Mouse (Mus musculus) forebrain, embryonic 13.5 days (tissue): Measurements from ENCODE around the gene Cel. TPM values are rescaled to one million over a fixed set of nuclear protein-coding genes. Genes with fewer than 3 reads are reported as not detected.

Source experiments
- ATAC-seq: fragments of 200-750 bp; cut with Nextera tagmentation; 2 replicates; pipeline ENCODE4 v1.8.0; 2017
- H3K27ac ChIP-seq: fragments of 300-500 bp; sonication (generic); 2 replicates; pipeline ENCODE4 v1.5.1; 2015; ENCODE audit warnings: inconsistent platforms, mild to moderate bottlenecking, moderate library complexity
- H3K27me3 ChIP-seq: fragments of 300-500 bp; sonication (generic); 2 replicates; pipeline ENCODE4 v1.6.1; 2015; ENCODE audit warnings: mild to moderate bottlenecking, inconsistent platforms
- H3K36me3 ChIP-seq: fragments of 300-500 bp; sonication (generic); 2 replicates; pipeline ENCODE4 v1.6.1; 2015; ENCODE audit warnings: mild to moderate bottlenecking, inconsistent platforms; ENCODE audit not compliant: poor library complexity, severe bottlenecking
- H3K4me1 ChIP-seq: fragments of 300-500 bp; sonication (generic); 2 replicates; pipeline ENCODE4 v1.6.1; 2015; ENCODE audit warnings: inconsistent platforms
- H3K4me2 ChIP-seq: fragments of 300-500 bp; sonication (generic); 2 replicates; pipeline ENCODE4 v1.6.1; 2015; ENCODE audit warnings: inconsistent platforms, mild to moderate bottlenecking, moderate library complexity
- H3K4me3 ChIP-seq: fragments of 300-500 bp; sonication (generic); 2 replicates; pipeline ENCODE4 v1.5.1; 2015; ENCODE audit warnings: mild to moderate bottlenecking, inconsistent platforms
- H3K9ac ChIP-seq: fragments of 300-500 bp; sonication (generic); 2 replicates; pipeline ENCODE4 v1.6.1; 2015; ENCODE audit warnings: mild to moderate bottlenecking, inconsistent platforms
- H3K9me3 ChIP-seq: fragments of 300-500 bp; sonication (generic); replicated peaks from 2 replicates; pipeline ENCODE4 v1.6.1; 2016; ENCODE audit warnings: inconsistent platforms
- WGBS: fragments of 180-500 bp; shearing (Covaris S2); methylation state at CpG from one replicate; pipeline ENCODE4 v1.1.7; 2015; 5-methylcytosine and 5-hydroxymethylcytosine counted together
- polyA plus RNA-seq: library from polyadenylated mRNA; unstranded; fragments of >200 nt; fragmentation: Nextera tagmentation; extraction: Ambion mirVana; gene quantifications from 2 replicates; pipeline ENCODE4 v1.2.1, GENCODE M21; 2015

Gene Cel
- polyA plus RNA-seq, 1 experiment from 2014 or later, result not detected

- H3K9ac ChIP-seq, result no peak overlapping the region
- H3K27ac ChIP-seq, result no peak overlapping the region
Measured at GRCm38 (mm10) chr2:28543894-28544293, 19.3 kb downstream of the Cel start.

GRCm38 (mm10) chr2:28540587-28541227 is 22.5 kb downstream of the Cel start:
- peaks cover 58% of the 10 kb centered on the region for H3K4me1 ChIP-seq
- no peak overlapping the region for H3K4me2 ChIP-seq
- H3K9ac ChIP-seq, result no peak overlapping the region
- 84% methylated on average over 8 of the region's 8 CpGs for WGBS
- no peaks in the 10 kb centered on the region for H3K9me3 ChIP-seq
- ATAC-seq, result no peak
- H3K27me3 ChIP-seq, result no peaks in the 10 kb centered on the region
- no peak overlapping the region for H3K4me3 ChIP-seq
- H3K36me3 ChIP-seq, result peaks cover 42% of the 10 kb centered on the region
- H3K27ac ChIP-seq, result no peak overlapping the region

More at GRCm38 (mm10) chr2:28543894-28544293, 19.3 kb downstream of the Cel start:
- Histone ChIP-seq H3K36me3 (peaks cover 73% of the 10 kb centered on the region), H3K4me2 (no peak overlapping the region), H3K4me1 (peaks cover 30% of the 10 kb centered on the region), H3K27me3 (no peaks in the 10 kb centered on the region), H3K4me3 (no peak overlapping the region), H3K9me3 (no peaks in the 10 kb centered on the region)
- no peak for ATAC-seq
- 85% methylated on average over 8 of the region's 8 CpGs for WGBS

- Histone ChIP-seq H3K4me3 (no peak overlapping the region), H3K4me1 (peaks cover 60% of the 10 kb centered on the region), H3K9me3 (no peaks in the 10 kb centered on the region), H3K27ac (peak overlapping the region; percentile 79), H3K9ac (no peak overlapping the region), H3K4me2 (no peak overlapping the region), H3K27me3 (no peaks in the 10 kb centered on the region), H3K36me3 (peaks cover 35% of the 10 kb centered on the region)
- 75% methylated on average over 2 of the region's 2 CpGs for WGBS
- ATAC-seq, result no peak
Measured at GRCm38 (mm10) chr2:28539949-28540348, 23.3 kb downstream of the Cel start.

DNA sequence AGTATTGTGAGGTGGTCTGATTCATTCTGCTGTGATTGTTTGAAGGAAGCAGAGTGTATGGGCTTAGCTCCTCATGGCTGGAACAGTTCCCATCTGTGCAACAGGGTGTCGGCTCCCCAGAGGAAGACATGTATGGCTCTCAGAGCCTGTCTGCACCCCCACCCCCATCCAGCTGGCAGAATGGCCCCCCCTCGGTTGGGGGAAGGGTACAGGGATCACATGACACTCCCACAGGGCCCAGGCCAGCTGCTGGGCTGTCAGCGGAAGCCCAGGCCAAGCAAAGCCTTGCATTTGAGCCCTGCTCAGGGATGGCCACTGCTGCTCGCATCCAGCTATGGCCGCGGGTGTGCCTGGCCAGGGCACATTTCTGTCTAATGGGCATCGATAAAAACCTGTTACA is 24.0 kb downstream of the Cel start:
- peak overlapping the region; percentile 28 for H3K4me2 ChIP-seq
- H3K36me3 ChIP-seq, result peaks cover 27% of the 10 kb centered on the region
- peak; percentile 41 for ATAC-seq

GRCm38 (mm10) chr2:28538817-28539128 is 24.4 kb downstream of the Cel start:
- Histone ChIP-seq H3K36me3 (peaks cover 23% of the 10 kb centered on the region), H3K27ac (peak overlapping the region; percentile 79), H3K9me3 (no peaks in the 10 kb centered on the region), H3K4me3 (no peak overlapping the region), H3K4me2 (peak overlapping the region; percentile 28; the same call in 1 of the 2 replicates), H3K4me1 (peaks cover 72% of the 10 kb centered on the region), H3K9ac (peak overlapping the region; percentile 53; the same call in 1 of the 2 replicates), H3K27me3 (no peaks in the 10 kb centered on the region; the same call in 1 of the 2 replicates)
- ATAC-seq, result no peak
- 54% methylated on average over 1 of the region's 1 CpGs for WGBS

More for the DNA sequence above, 24.0 kb downstream of the Cel start:
- 46% methylated on average over 7 of the region's 7 CpGs for WGBS
- peak overlapping the region; percentile 53; the same call in 1 of the 2 replicates for H3K9ac ChIP-seq
- H3K4me1 ChIP-seq, result peaks cover 67% of the 10 kb centered on the region
- no peaks in the 10 kb centered on the region for H3K9me3 ChIP-seq
- no peaks in the 10 kb centered on the region; the same call in 1 of the 2 replicates for H3K27me3 ChIP-seq
- H3K4me3 ChIP-seq, result no peak overlapping the region
- peak overlapping the region; percentile 79 for H3K27ac ChIP-seq

DNA sequence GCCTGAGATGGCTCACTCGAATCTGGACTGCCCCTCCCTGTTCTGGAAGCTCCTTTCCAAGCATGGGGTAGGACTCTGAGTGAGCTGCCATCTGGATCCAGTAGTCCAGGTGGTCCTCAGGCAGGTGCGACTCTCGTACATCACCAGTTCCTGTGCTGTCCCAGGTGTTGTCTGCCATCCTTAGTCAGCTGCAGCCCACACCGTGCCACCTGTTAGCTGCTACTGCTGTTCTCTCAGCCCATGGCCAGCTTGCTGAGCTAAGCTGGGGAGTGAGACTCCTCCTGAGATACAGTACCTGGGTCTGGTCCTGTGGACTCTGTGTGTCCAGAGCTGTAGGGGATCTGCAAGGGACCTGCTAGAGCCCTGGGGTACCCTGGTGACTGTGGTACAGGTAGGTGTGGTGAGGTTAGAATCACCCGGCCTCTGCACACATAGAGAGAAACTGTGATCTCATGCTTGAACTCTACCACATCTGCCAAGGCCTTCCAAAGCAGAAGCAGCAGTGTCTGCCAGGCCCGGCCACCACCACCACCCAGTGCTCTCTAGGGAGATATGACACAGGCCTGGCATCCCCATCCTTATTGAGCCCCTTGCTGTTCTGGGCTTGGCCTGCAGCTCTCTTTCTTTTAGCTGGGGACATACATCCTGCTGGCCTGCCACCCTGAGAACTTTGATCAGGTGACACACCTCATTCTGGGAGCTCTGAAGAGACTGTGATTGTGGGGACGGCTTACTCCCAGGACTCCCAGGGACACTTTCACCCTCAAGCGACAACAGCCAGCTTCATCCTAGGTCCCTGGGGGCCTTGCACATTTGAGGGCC is 25.0 kb downstream of the Cel start:
- no peaks in the 10 kb centered on the region; the same call in 1 of the 2 replicates for H3K27me3 ChIP-seq
- WGBS, result 77% methylated on average over 8 of the region's 8 CpGs
- H3K4me2 ChIP-seq, result no peak overlapping the region
- H3K9ac ChIP-seq, result peak overlapping the region; percentile 50; the same call in 1 of the 2 replicates
- peaks cover 77% of the 10 kb centered on the region for H3K4me1 ChIP-seq
- H3K4me3 ChIP-seq, result no peak overlapping the region
- H3K9me3 ChIP-seq, result no peaks in the 10 kb centered on the region
- peaks cover 17% of the 10 kb centered on the region for H3K36me3 ChIP-seq
- ATAC-seq, result no peak
- peak overlapping the region; percentile 79 for H3K27ac ChIP-seq

DNA sequence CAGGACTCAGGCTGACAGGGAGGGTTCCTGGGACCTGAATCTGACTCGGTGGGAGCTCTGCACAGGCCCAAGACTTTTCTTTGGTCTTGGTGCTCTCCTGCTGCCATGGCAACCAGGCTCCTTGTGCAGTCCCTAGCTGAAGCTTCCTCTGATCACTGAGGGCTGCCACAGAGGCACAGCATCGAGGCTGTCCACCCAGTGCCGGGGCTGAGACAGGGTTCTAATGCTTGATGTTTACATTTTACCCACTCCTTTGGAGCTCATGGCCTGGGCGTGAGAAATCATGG is 25.6 kb downstream of the Cel start:
- WGBS, result 30% methylated on average over 4 of the region's 4 CpGs
- Histone ChIP-seq H3K4me2 (no peak overlapping the region), H3K9ac (peak overlapping the region; percentile 50; the same call in 1 of the 2 replicates), H3K4me3 (no peak overlapping the region), H3K36me3 (peaks cover 11% of the 10 kb centered on the region), H3K9me3 (no peaks in the 10 kb centered on the region), H3K27me3 (no peaks in the 10 kb centered on the region; the same call in 1 of the 2 replicates), H3K27ac (peak overlapping the region; percentile 31; the same call in 1 of the 2 replicates), H3K4me1 (peaks cover 84% of the 10 kb centered on the region)
- no peak for ATAC-seq

DNA sequence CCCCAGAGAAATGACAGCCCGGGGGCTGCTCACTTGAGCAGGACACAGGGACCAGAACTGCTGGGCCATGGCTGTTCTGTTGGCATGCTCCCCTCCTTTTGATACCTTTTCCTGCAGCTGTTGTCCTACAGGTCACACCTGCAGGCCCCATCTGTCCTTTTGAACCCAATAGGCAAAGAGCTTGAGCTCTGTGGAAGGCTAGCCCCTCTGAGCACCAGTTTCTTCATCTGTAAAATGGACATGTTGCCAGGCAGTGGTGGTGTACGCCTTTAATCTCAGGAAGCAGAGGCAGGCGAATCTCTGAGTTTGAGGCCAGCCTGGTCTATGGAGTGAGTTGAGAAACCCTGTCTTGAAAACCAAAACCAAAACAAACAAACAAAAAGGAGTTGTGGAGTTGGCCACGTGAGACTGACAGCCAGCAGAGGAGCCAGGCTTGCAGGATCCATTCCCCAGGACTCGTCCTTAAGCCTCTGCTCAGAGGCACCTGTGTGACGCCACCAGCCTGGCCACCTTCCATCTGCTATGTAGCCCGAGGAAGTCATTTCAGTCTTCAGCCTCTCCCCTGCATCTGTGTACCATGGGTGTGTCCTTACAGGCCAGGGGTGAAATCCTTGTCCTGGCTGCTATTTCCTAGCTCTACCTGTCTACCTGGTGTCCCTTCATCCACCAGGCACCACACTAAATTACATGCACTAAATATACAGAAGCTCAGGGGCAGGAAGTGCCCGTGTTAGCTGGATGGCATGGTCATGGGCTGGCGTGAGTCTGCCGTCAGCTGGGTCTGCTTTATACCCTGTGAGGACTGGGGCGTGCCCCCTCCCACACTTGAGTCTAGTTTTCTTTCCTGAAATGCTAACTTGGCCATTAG is 26.2 kb downstream of the Cel start:
- H3K4me3 ChIP-seq, result no peak overlapping the region
- no peaks in the 10 kb centered on the region for H3K9me3 ChIP-seq
- ATAC-seq, result no peak
- WGBS, result 74% methylated on average over 11 of the region's 11 CpGs
- H3K27ac ChIP-seq, result peak overlapping the region; percentile 31; the same call in 1 of the 2 replicates
- H3K27me3 ChIP-seq, result no peaks in the 10 kb centered on the region; the same call in 1 of the 2 replicates
- H3K4me1 ChIP-seq, result peaks cover 89% of the 10 kb centered on the region
- peak overlapping the region; percentile 26; the same call in 1 of the 2 replicates for H3K9ac ChIP-seq
- no peak overlapping the region for H3K4me2 ChIP-seq
- peaks cover 5% of the 10 kb centered on the region; the same call in 1 of the 2 replicates for H3K36me3 ChIP-seq

GRCm38 (mm10) chr2:28536166-28536565 is 27.0 kb downstream of the Cel start:
- Histone ChIP-seq H3K9ac (peak overlapping the region; percentile 77), H3K36me3 (no peaks in the 10 kb centered on the region), H3K4me3 (no peak overlapping the region), H3K9me3 (no peaks in the 10 kb centered on the region), H3K4me1 (peaks cover 97% of the 10 kb centered on the region), H3K27me3 (no peaks in the 10 kb centered on the region; the same call in 1 of the 2 replicates), H3K27ac (peak overlapping the region; percentile 76), H3K4me2 (peak overlapping the region; percentile 88)
- no peak for ATAC-seq
- WGBS, result 79% methylated on average over 4 of the region's 4 CpGs

GRCm38 (mm10) chr2:28535650-28536049 is 27.6 kb downstream of the Cel start:
- Histone ChIP-seq H3K27me3 (no peaks in the 10 kb centered on the region; the same call in 1 of the 2 replicates), H3K4me2 (peak overlapping the region; percentile 88), H3K9me3 (no peaks in the 10 kb centered on the region), H3K9ac (peak overlapping the region; percentile 77), H3K36me3 (no peaks in the 10 kb centered on the region), H3K27ac (peak overlapping the region; percentile 76), H3K4me3 (0 out of 2 replicates have a peak overlapping the region, but pooled peaks have one; percentile 2), H3K4me1 (peaks cover 97% of the 10 kb centered on the region)
- WGBS, result 12% methylated on average over 7 of the region's 7 CpGs
- no peak for ATAC-seq

DNA sequence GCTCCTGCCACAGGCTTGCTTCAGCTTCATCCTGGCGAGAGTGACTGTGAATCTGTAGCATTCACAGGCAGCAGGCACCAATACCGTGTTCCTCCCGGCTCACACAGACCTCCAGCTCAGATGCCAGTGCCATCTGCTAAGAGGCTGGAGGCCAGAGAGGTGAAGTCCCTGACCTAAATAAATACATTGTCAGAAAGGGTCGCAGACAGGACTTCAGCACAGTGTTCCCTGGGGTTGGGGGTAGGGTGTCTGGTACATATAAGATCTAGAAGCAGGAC is 28.0 kb downstream of the Cel start:
- peak overlapping the region; percentile 77 for H3K9ac ChIP-seq
- H3K4me3 ChIP-seq, result peak overlapping the region; percentile 9; the same call in 1 of the 2 replicates
- no peaks in the 10 kb centered on the region for H3K36me3 ChIP-seq
- H3K27me3 ChIP-seq, result no peaks in the 10 kb centered on the region; the same call in 1 of the 2 replicates
- H3K4me2 ChIP-seq, result peak overlapping the region; percentile 88
- no peaks in the 10 kb centered on the region for H3K9me3 ChIP-seq
- peak overlapping the region; percentile 76 for H3K27ac ChIP-seq
- no peak for ATAC-seq
- WGBS, result 51% methylated on average over 4 of the region's 4 CpGs
- peaks cover 97% of the 10 kb centered on the region for H3K4me1 ChIP-seq
